Mouse (Mus musculus) heart, adult 2 months (tissue): ENCODE measurements at regions not wholly inside any gene's neighbourhood (a gene's known extent, or its start where the extent isn't known, plus 50 kb on each side); places are given as distances from the start of the nearest gene placed in this dataset.
A peak's percentile ranks its signal among the peaks of the same experiment; 100 is the strongest.

Source experiments
- DNase-seq, 2 experiments: peaks; one replicate each; pipeline ENCODE4 v3.0.0; 2021
- H3K27ac ChIP-seq: fragments of 200-600 bp; 2 replicates; pipeline ENCODE4 v1.8.1; 2022
- H3K27me3 ChIP-seq: fragments of 200-500 bp; 2 replicates; pipeline ENCODE4 v1.6.1; 2012; ENCODE audit warnings: mild to moderate bottlenecking, low read length, inconsistent platforms, mixed read lengths; ENCODE audit not compliant: control insufficient read depth, insufficient read depth
- H3K36me3 ChIP-seq: fragments of 200-500 bp; 2 replicates; pipeline ENCODE4 v1.6.1; 2012; ENCODE audit warnings: low read length, inconsistent platforms; ENCODE audit not compliant: control insufficient read depth, insufficient read depth
- H3K4me1 ChIP-seq: fragments of 200-500 bp; 2 replicates; pipeline ENCODE4 v1.6.1; 2011; ENCODE audit warnings: low read length; ENCODE audit not compliant: control insufficient read depth, insufficient read depth
- H3K4me3 ChIP-seq: fragments of 200-600 bp; 2 replicates; pipeline ENCODE4 v1.8.1; 2022
- H3K79me2 ChIP-seq: fragments of 200-500 bp; replicated peaks from 2 replicates; pipeline ENCODE4 v1.6.1; 2012; ENCODE audit warnings: mild to moderate bottlenecking, inconsistent platforms, low read length, moderate library complexity, mixed read lengths; ENCODE audit not compliant: control insufficient read depth, insufficient read depth
- H3K9ac ChIP-seq: fragments of 200-500 bp; 2 replicates; pipeline ENCODE4 v1.6.1; 2012; ENCODE audit warnings: low read depth, mild to moderate bottlenecking, control low read depth, inconsistent platforms, low read length, mixed read lengths
- CTCF ChIP-seq: fragments of 200-600 bp; IDR thresholded peaks from 2 replicates; pipeline ENCODE4 v1.8.1; 2022; ENCODE audit warnings: antibody characterized with exemption, mild to moderate bottlenecking, moderate library complexity
- EP300 ChIP-seq: fragments of 200-500 bp; IDR thresholded peaks from 2 replicates; pipeline ENCODE4 v1.6.1; 2011; ENCODE audit warnings: low read depth, low read length, control low read depth; ENCODE audit not compliant: insufficient read depth
- POLR2A ChIP-seq: fragments of 200-500 bp; IDR thresholded peaks from 2 replicates; pipeline ENCODE4 v1.6.1; 2011; ENCODE audit warnings: mild to moderate bottlenecking, low read depth, low read length, control low read depth; ENCODE audit not compliant: insufficient read depth
- WGBS: fragments of 180-500 bp; shearing (Covaris S2); methylation state at CpG from one replicate; pipeline ENCODE4 v1.1.7; 2018; 5-methylcytosine and 5-hydroxymethylcytosine counted together
- intact Hi-C: fragments of 180-260 bp; cut with DNase I; formaldehyde crosslinking; loops from one replicate; pipeline ENCODE4 v1.15.1; 2025

- intact Hi-C loops: no loop called here
- no peak for DNase-seq
- WGBS: 41% methylated on average over 4 of the region's 4 CpGs
- no peaks in the 10 kb centered on the region for H3K79me2 ChIP-seq
- H3K4me3 ChIP-seq: no peak overlapping the region
- no peak for TF ChIP-seq EP300
- no peak for TF ChIP-seq CTCF
- no peak for TF ChIP-seq POLR2A
- no peaks in the 10 kb centered on the region for H3K36me3 ChIP-seq
- no peaks in the 10 kb centered on the region; the same call in none of the 2 replicates for H3K27me3 ChIP-seq
- no peak overlapping the region for H3K27ac ChIP-seq
- H3K9ac ChIP-seq: no peak overlapping the region
- no peaks in the 10 kb centered on the region for H3K4me1 ChIP-seq
Measured at GRCm38 (mm10) chr19:6684921-6685320, 142.1 kb upstream of the Slc22a12 start.

- intact Hi-C loops: no loop called here
- no peaks in the 10 kb centered on the region for H3K79me2 ChIP-seq
- no peak overlapping the region for H3K9ac ChIP-seq
- WGBS: 40% methylated on average over 14 of the region's 14 CpGs
- no peaks in the 10 kb centered on the region for H3K27me3 ChIP-seq
- H3K27ac ChIP-seq: no peak overlapping the region
- no peak for DNase-seq
- TF ChIP-seq CTCF (no peak), EP300 (no peak), POLR2A (no peak)
- H3K4me3 ChIP-seq: no peak overlapping the region
- no peaks in the 10 kb centered on the region for H3K4me1 ChIP-seq
- H3K36me3 ChIP-seq: no peaks in the 10 kb centered on the region
Measured at GRCm38 (mm10) chr19:6679392-6680307, 136.8 kb upstream of the Slc22a12 start.

GRCm38 (mm10) chr19:6677511-6677910 lies 134.7 kb upstream of the Slc22a12 start:
- Histone ChIP-seq H3K27me3 (no peaks in the 10 kb centered on the region), H3K27ac (no peak overlapping the region), H3K9ac (no peak overlapping the region), H3K4me1 (no peaks in the 10 kb centered on the region), H3K36me3 (no peaks in the 10 kb centered on the region), H3K4me3 (no peak overlapping the region), H3K79me2 (no peaks in the 10 kb centered on the region)
- intact Hi-C loops: no loop called here
- 81% methylated on average over 12 of the region's 12 CpGs for WGBS
- TF ChIP-seq CTCF (no peak), POLR2A (no peak), EP300 (no peak)
- no peak for DNase-seq

- intact Hi-C loops: no loop called here
- WGBS: 60% methylated on average over 3 of the region's 3 CpGs
- no peak for TF ChIP-seq EP300
- no peak for TF ChIP-seq CTCF
- no peak for TF ChIP-seq POLR2A
Measured at GRCm38 (mm10) chr19:6675586-6675985, 132.8 kb upstream of the Slc22a12 start.

GRCm38 (mm10) chr19:6671696-6672095 lies 128.9 kb upstream of the Slc22a12 start:
- no peaks in the 10 kb centered on the region for H3K27me3 ChIP-seq
- no peaks in the 10 kb centered on the region for H3K36me3 ChIP-seq
- H3K9ac ChIP-seq: no peak overlapping the region
- no peak overlapping the region for H3K4me3 ChIP-seq
- intact Hi-C loops: no loop called here
- no peak for DNase-seq
- no peak overlapping the region for H3K27ac ChIP-seq
- 74% methylated on average over 6 of the region's 6 CpGs for WGBS
- TF ChIP-seq CTCF: no peak
- no peak for TF ChIP-seq EP300
- TF ChIP-seq POLR2A: no peak
- no peaks in the 10 kb centered on the region for H3K79me2 ChIP-seq
- no peaks in the 10 kb centered on the region; the same call in 1 of the 2 replicates for H3K4me1 ChIP-seq

More at GRCm38 (mm10) chr19:6675586-6675985, 132.8 kb upstream of the Slc22a12 start:
- H3K27ac ChIP-seq: no peak overlapping the region
- H3K36me3 ChIP-seq: no peaks in the 10 kb centered on the region
- H3K79me2 ChIP-seq: no peaks in the 10 kb centered on the region
- H3K4me1 ChIP-seq: no peaks in the 10 kb centered on the region
- no peak overlapping the region for H3K9ac ChIP-seq
- no peak overlapping the region for H3K4me3 ChIP-seq
- DNase-seq: no peak
- H3K27me3 ChIP-seq: no peaks in the 10 kb centered on the region

GRCm38 (mm10) chr19:6669881-6670280 lies 127.0 kb upstream of the Slc22a12 start:
- TF ChIP-seq EP300: no peak
- TF ChIP-seq POLR2A: no peak
- TF ChIP-seq CTCF: no peak
- H3K4me1 ChIP-seq: no peaks in the 10 kb centered on the region; the same call in 1 of the 2 replicates
- 64% methylated on average over 8 of the region's 8 CpGs for WGBS
- peak in 1 of 2 experiments; percentile 16 for DNase-seq
- no peak overlapping the region for H3K9ac ChIP-seq
- H3K36me3 ChIP-seq: no peaks in the 10 kb centered on the region
- intact Hi-C loops: no loop called here
- H3K27ac ChIP-seq: no peak overlapping the region
- no peaks in the 10 kb centered on the region for H3K79me2 ChIP-seq
- H3K27me3 ChIP-seq: no peaks in the 10 kb centered on the region
- no peak overlapping the region for H3K4me3 ChIP-seq
